Mouse (Mus musculus) forebrain, postnatal 0 days (tissue): ENCODE measurements around the gene Pmel. TPM values are rescaled to one million over a fixed set of nuclear protein-coding genes. Genes with fewer than 3 reads are reported as not detected.

Experiments used
- ATAC-seq: fragments of 200-750 bp; cut with Nextera tagmentation; 2 replicates; pipeline ENCODE4 v1.8.0; 2017; ENCODE audit warnings: mild to moderate bottlenecking, moderate library complexity
- DNase-seq: peaks from one replicate; pipeline ENCODE4 v3.0.0-alpha.2; 2015
- H3K27ac ChIP-seq: fragments of 300-500 bp; sonication (generic); 2 replicates; pipeline ENCODE4 v1.5.1; 2014; ENCODE audit warnings: low read depth, mild to moderate bottlenecking, antibody characterized with exemption, low read length, moderate library complexity, mixed read lengths
- H3K27me3 ChIP-seq: fragments of 300-500 bp; sonication (generic); 2 replicates; pipeline ENCODE4 v1.6.1; 2014; ENCODE audit warnings: mild to moderate bottlenecking, low read length, mixed read lengths; ENCODE audit not compliant: insufficient read depth
- H3K36me3 ChIP-seq: fragments of 300-500 bp; sonication (generic); 2 replicates; pipeline ENCODE4 v1.6.1; 2014; ENCODE audit warnings: mild to moderate bottlenecking, moderate library complexity; ENCODE audit not compliant: insufficient read depth
- H3K4me1 ChIP-seq: fragments of 300-500 bp; sonication (generic); 2 replicates; pipeline ENCODE4 v1.6.1; 2014; ENCODE audit warnings: antibody characterized with exemption; ENCODE audit not compliant: insufficient read depth
- H3K4me2 ChIP-seq: fragments of 300-500 bp; sonication (generic); 2 replicates; pipeline ENCODE4 v1.6.1; 2014; ENCODE audit warnings: low read depth, mild to moderate bottlenecking, moderate library complexity
- H3K4me3 ChIP-seq: fragments of 300-500 bp; sonication (generic); 2 replicates; pipeline ENCODE4 v1.5.1; 2014; ENCODE audit warnings: low read depth, low read length, mixed read lengths
- H3K9ac ChIP-seq: fragments of 300-500 bp; sonication (generic); 2 replicates; pipeline ENCODE4 v1.6.1; 2014; ENCODE audit warnings: mild to moderate bottlenecking
- H3K9me3 ChIP-seq: fragments of 300-500 bp; sonication (generic); 2 replicates; pipeline ENCODE4 v1.6.1; 2016; ENCODE audit warnings: low read length
- CTCF ChIP-seq: sonication (generic); IDR thresholded peaks from 2 replicates; pipeline ENCODE4 v1.5.1; 2016; ENCODE audit warnings: antibody characterized with exemption, control low read depth, low read depth
- WGBS: fragments of 180-500 bp; shearing (Covaris S2); extraction: QIAGEN DNeasy Blood & Tissue Kit; methylation state at CpG from one replicate; pipeline ENCODE4 v1.1.7; 2014; 5-methylcytosine and 5-hydroxymethylcytosine counted together
- polyA plus RNA-seq: library from polyadenylated mRNA; unstranded; fragments of >200 nt; fragmentation: Nextera tagmentation; extraction: Ambion mirVana; gene quantifications from 2 replicates; pipeline ENCODE4 v1.2.1, GENCODE M21; 2015
- total RNA-seq: library from RNA; depleted of rRNA; stranded (reverse); fragments of >200 nt; gene quantifications from 2 replicates; pipeline ENCODE4 v1.2.3, GENCODE M21; 2014

Gene Pmel
- total and polyA plus RNA-seq, 2 experiments from 2014 or later, result 0.67 to 1.2 TPM

DNA sequence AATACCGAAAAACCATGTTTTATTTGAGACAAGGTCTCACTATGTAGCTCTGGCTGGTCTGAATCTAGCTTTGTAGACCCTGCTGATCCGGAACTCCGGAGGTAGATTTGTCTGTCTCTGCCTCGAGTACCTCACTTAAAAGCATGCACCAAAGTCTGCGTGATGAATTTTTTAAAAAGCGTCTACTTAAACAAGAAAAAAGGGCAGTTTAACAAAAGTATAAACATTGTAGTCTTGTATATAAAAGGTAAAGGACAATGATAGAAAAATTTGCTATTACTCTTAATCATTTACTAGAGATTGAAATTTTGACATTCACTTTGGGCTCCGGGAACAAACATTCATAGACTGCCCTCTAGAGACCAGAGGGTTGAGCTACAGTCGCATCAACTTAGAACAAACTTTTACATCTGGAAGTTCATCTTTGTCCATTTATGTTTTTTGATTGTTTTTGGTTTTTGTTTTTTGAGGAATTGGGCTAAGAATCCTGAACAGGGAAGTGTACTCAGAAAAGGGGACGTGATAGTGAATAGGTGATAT lies 29.5 kb upstream of the Pmel start:
- Histone ChIP-seq H3K9ac (peak overlapping the region; percentile 58), H3K27me3 (no peaks in the 10 kb centered on the region), H3K4me2 (peak overlapping the region; percentile 95), H3K9me3 (no peaks in the 10 kb centered on the region), H3K27ac (peak overlapping the region; percentile 40; the same call in 1 of the 2 replicates), H3K4me3 (peak overlapping the region; percentile 67), H3K4me1 (peaks cover 6% of the 10 kb centered on the region; the same call in 1 of the 2 replicates), H3K36me3 (peaks cover 13% of the 10 kb centered on the region)
- ATAC-seq (peak; percentile 5; the same call in 1 of the 2 replicates), DNase-seq (peak; percentile 56)
- peak; percentile 72 for TF ChIP-seq CTCF
- WGBS, result 2% methylated on average over 9 of the region's 9 CpGs

GRCm38 (mm10) chr10:128695411-128695991 lies 8.5 kb upstream of the Pmel start:
- H3K36me3 ChIP-seq, result no peaks in the 10 kb centered on the region
- H3K27me3 ChIP-seq, result no peaks in the 10 kb centered on the region
- H3K27ac ChIP-seq, result peak overlapping the region; percentile 94
- no peaks in the 10 kb centered on the region for H3K4me1 ChIP-seq
- peak overlapping the region; percentile 95 for H3K4me3 ChIP-seq
- peak overlapping the region; percentile 79 for H3K4me2 ChIP-seq
- TF ChIP-seq CTCF, result no peak
- no peak for DNase-seq
- ATAC-seq, result no peak
- peak overlapping the region; percentile 94 for H3K9ac ChIP-seq
- H3K9me3 ChIP-seq, result no peaks in the 10 kb centered on the region
- WGBS, result 2% methylated on average over 22 of the region's 22 CpGs

- ATAC-seq, result peak; percentile 98
- no peak for TF ChIP-seq CTCF
- H3K4me1 ChIP-seq, result no peaks in the 10 kb centered on the region
Measured at GRCm38 (mm10) chr10:128695992-128696807, 7.8 kb upstream of the Pmel start, which contains the start of gene Rab5b. Rab5b (minus strand) TSS chr10:128696264.

GRCm38 (mm10) chr10:128697072-128697725 lies 6.8 kb upstream of the Pmel start:
- H3K27ac ChIP-seq, result peak overlapping the region; percentile 64; the same call in 1 of the 2 replicates
- no peaks in the 10 kb centered on the region for H3K27me3 ChIP-seq
- DNase-seq (no peak), ATAC-seq (no peak)
- H3K4me3 ChIP-seq, result peak overlapping the region; percentile 34; the same call in 1 of the 2 replicates
- TF ChIP-seq CTCF, result peak; percentile 24; the same call in 1 of the 2 replicates
- no peaks in the 10 kb centered on the region for H3K36me3 ChIP-seq
- H3K9me3 ChIP-seq, result no peaks in the 10 kb centered on the region
- H3K9ac ChIP-seq, result peak overlapping the region; percentile 36; the same call in 1 of the 2 replicates
- H3K4me1 ChIP-seq, result no peaks in the 10 kb centered on the region
- WGBS, result 80% methylated on average over 6 of the region's 6 CpGs
- H3K4me2 ChIP-seq, result peak overlapping the region; percentile 50

More at GRCm38 (mm10) chr10:128695992-128696807, 7.8 kb upstream of the Pmel start, which contains the start of gene Rab5b:
- Histone ChIP-seq H3K4me2 (peak within 1 kb of the TSS; percentile 79), H3K27me3 (no peaks in the 10 kb centered on the region), H3K9me3 (no peaks in the 10 kb centered on the region), H3K27ac (peak within 1 kb of the TSS; percentile 94), H3K4me3 (peak within 1 kb of the TSS; percentile 95), H3K36me3 (no peaks in the 10 kb centered on the region), H3K9ac (peak within 1 kb of the TSS; percentile 94)
- WGBS, result under 1% methylated on average over 40 of the region's 40 CpGs
- peak; percentile 99 for DNase-seq

GRCm38 (mm10) chr10:128699006-128699405 lies 5.0 kb upstream of the Pmel start:
- no peak overlapping the region for H3K27ac ChIP-seq
- H3K4me2 ChIP-seq, result no peak overlapping the region
- no peak overlapping the region for H3K9ac ChIP-seq
- H3K4me1 ChIP-seq, result no peaks in the 10 kb centered on the region
- no peak for ATAC-seq
- H3K27me3 ChIP-seq, result no peaks in the 10 kb centered on the region
- DNase-seq, result no peak
- H3K9me3 ChIP-seq, result no peaks in the 10 kb centered on the region
- WGBS, result 91% methylated on average over 5 of the region's 5 CpGs
- TF ChIP-seq CTCF, result no peak
- no peak overlapping the region for H3K4me3 ChIP-seq
- H3K36me3 ChIP-seq, result no peaks in the 10 kb centered on the region

GRCm38 (mm10) chr10:128699611-128700010 lies 4.4 kb upstream of the Pmel start:
- no peak overlapping the region for H3K27ac ChIP-seq
- no peaks in the 10 kb centered on the region for H3K36me3 ChIP-seq
- H3K4me2 ChIP-seq, result no peak overlapping the region
- WGBS, result 83% methylated on average over 11 of the region's 11 CpGs
- H3K4me3 ChIP-seq, result no peak overlapping the region
- no peak overlapping the region for H3K9ac ChIP-seq
- ATAC-seq, result no peak
- H3K27me3 ChIP-seq, result no peaks in the 10 kb centered on the region
- no peak for DNase-seq
- no peaks in the 10 kb centered on the region for H3K4me1 ChIP-seq
- no peak for TF ChIP-seq CTCF
- H3K9me3 ChIP-seq, result no peaks in the 10 kb centered on the region
